Mouse (Mus musculus) G1E (cell line): ENCODE data around the gene 4930451I11Rik.

ENCODE experiments used
- CTCF ChIP-seq: IDR thresholded peaks from 2 replicates; pipeline ENCODE4 v1.5.1; 2012; ENCODE audit warnings: low read depth, low read length, inconsistent platforms, mixed read lengths
- GATA2 ChIP-seq: IDR thresholded peaks from 2 replicates; pipeline ENCODE4 v1.6.1; 2012; ENCODE audit warnings: low read depth, low read length, inconsistent platforms, borderline replicate concordance

- TF ChIP-seq CTCF: no peak
- TF ChIP-seq GATA2: no peak
Measured at GRCm38 (mm10) chr7:126863791-126864190, 32.4 kb upstream of the 4930451I11Rik start.
